Mouse (Mus musculus): Measurements from ENCODE around the gene Map3k20.

Gene Map3k20

DNA sequence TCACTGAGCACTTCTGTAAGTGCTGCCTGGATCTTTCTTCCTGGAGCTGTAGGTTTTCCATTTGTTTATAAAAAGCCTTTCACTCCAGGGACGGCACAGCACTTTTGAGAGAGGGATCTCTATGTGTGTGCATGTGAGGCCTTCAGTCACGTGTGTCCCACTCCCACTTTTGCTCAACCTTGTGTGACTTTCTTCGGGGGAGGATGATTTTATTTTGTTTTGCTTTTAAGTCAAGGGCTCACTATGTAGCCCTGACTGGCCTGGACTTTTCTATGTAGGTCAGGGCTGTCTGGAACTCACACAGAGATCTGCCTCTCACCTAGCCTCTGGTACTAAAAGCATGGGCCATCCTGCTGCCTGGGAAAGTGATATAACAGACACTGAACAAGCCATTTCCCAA lies 88.6 kb downstream of the Map3k20 start:
- in situ Hi-C loops (cut with MboI, MseI): no loop called here

DNA sequence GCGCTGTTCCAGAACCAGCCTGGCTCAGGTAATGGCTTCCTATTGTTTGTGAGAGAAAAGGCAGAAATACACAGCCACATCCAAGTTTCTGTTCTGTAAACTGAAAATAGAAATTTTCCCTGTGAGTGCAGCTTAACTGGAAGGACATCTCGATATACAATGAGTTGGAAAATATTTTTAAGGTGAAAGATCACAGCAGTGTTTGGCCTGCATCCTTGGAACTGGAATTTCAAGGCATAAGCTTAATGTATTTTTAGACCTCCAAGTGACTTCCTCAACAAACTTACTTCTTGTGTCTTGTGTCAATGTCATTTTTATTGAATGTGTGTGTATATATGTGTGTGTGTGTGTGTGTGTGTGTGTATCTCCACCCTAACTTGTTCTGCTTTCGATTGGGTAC lies 90.4 kb downstream of the Map3k20 start:
- in situ Hi-C loops (cut with MboI, MseI): loop anchor here in 1 of 2 experiments (5.0 kb wide), 1 partner anchor 49 kb away; no protein-coding TSS in a partner anchor

DNA sequence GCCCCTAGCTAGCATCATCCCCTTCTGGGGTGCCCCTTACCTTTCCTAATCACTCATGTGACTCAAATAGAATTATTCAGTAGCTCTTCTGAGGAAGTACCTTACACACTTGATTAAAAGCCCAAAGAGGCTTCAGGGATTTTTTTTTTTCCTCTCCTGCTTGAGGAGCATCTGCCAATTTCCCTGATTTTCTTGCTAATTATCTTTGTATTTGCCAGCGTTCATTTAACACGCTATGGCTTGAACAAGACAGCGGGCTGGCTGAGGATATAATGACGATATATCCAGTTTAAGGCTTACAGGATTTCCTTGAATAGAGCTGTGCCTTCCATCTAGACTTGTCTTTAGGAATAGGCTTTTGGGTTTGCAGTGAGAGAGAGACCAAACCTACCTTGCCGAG lies 91.5 kb downstream of the Map3k20 start:
- in situ Hi-C loops (cut with MboI, MseI): loop anchor here in 1 of 2 experiments (5.0 kb wide), 1 partner anchor 50 kb away; no protein-coding TSS in a partner anchor

DNA sequence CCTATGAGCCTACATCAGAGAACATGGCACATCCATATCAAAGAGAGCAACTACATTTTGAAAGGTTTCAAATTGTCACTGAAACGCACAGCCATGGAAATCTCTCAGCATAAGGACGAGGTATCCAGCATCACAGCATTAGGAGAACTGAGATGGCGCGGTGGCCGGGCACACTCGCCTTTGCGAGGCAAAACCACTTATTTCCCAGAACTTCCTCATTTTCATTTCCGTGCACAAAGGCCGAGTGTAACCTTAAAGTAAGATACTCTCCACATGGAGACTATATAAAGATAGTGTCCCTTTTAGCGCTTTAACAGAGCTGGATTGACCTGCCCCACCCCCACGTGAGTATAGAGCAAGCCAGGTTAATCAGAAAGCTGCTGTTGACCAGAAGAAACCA lies 94.0 kb downstream of the Map3k20 start:
- in situ Hi-C loops (cut with MboI, MseI): loop anchor here in 1 of 2 experiments (5.0 kb wide), 1 partner anchor 52 kb away; no protein-coding TSS in a partner anchor

DNA sequence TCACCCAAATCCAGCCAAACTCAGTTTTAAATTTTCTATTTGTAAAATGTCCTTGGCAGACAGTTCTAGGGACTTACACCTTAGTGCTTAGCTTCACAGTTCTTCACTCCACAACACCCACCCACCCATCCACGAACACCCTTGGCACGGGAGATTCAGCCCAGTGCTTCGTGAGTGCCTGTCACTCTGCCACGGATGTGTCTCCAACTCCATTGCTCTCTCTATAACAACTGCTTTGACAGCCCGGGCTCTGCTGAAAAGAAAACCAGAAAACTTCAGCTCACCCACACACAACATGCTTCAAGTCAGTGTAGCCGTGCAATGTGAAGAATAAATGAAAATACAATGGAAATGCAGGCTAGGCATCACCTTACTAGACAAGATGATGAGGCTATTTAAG lies 97.2 kb downstream of the Map3k20 start:
- in situ Hi-C loops (cut with MboI, MseI): no loop called here

DNA sequence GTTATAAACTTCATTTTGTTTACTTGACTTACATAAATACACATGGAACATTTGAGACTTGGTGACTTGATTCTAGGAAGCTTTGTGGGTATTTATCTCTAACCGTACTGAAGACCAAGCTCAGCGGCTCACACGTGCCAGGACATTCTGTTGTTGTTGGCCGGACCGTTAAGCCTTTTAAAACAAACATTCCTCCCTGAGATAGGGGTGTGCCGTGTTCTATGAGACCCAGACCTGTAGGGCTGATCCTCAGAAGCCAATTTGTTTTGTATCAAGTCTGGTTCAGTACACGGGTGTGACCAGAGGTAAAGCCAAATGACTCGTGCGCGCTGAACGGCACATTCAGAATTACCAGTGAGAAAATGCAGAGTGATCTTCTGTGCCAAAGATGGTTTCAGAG lies 97.9 kb downstream of the Map3k20 start:
- in situ Hi-C loops (cut with MboI, MseI): no loop called here

DNA sequence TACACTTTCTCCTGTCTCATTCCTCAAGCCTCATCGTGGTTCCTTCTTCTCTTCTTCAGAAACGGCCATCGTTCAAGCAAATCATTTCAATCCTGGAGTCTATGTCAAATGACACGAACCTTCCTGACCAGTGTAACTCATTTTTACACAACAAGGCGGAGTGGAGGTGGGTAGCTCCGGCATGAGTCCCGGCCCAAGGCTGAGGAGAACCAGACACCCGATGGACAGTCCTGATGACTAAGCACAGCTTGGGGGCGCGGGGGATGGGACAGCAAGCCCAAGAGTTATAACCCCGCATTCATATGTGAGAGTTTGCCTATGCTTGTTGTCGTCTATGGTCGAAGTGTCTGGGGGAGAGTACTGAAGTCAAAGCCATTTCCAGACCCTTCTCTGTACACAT lies 104.0 kb downstream of the Map3k20 start:
- in situ Hi-C loops (cut with MboI, MseI): no loop called here

DNA sequence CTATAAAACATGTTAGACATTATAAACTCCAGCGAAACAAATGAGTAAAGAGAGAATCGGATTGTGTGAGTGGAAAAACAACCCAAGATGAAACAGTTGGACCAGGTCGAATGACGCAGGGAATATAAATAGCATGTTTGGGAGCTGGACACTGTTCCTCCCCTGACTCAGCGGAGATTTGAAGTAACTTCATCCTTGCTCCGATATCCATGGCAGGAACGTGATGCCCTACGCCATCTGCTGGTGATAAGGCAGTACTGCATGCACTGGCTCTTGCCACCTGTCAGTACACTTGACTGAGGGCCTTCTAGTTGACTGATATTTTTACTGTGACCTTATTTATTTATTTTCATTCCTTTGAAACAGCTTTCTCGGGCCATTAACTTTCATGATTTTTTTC lies 104.5 kb downstream of the Map3k20 start:
- in situ Hi-C loops (cut with MboI, MseI): loop anchor here (5.0 kb wide), 2 partner anchors 103 to 148 kb away; partner anchors contain the start of gene Map3k20 (in 1 of the 2)

DNA sequence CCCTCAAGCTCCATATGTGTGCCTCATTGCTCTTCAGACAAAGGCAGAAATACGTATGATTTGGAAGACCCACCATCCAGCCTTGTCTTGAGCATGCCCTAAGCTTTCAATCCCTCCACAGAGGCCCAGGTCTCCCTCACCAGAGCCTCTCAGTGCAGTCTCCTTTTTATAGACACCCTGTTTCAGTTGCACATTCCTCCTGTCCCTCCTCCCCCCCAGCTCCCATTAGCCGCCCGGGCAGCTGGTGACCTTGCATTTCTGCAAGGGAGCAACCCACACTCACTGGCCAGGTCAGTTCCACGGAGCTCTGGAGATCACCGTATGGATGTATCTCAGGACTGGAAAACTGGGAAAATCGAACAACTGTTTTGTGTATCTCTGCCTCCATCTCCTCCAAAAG lies 105.0 kb downstream of the Map3k20 start:
- in situ Hi-C loops (cut with MboI, MseI): loop anchor here (5.0 kb wide), 2 partner anchors 103 to 148 kb away; partner anchors contain the start of gene Map3k20 (in 1 of the 2)

DNA sequence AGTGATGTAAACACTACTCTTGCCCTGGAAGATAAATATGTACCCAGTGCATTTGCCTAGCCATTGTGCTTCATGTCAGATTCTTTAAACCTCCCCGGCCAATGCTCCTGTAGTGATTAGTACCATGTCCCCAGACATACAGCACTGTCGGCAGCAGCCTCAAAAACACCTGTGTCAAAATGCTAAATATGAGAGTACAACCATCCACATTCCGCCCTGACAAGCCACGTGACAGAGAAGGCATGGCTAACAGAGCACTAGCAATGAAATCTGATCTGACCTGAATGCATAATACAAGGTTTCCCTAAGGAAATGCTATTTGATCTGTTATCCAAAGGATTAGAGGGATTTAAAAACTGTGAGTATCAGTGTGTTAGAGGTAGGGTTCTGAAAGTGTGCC lies 105.6 kb downstream of the Map3k20 start:
- in situ Hi-C loops (cut with MboI, MseI): loop anchor here (5.0 kb wide), 2 partner anchors 104 to 149 kb away; partner anchors contain the start of gene Map3k20 (in 1 of the 2)

DNA sequence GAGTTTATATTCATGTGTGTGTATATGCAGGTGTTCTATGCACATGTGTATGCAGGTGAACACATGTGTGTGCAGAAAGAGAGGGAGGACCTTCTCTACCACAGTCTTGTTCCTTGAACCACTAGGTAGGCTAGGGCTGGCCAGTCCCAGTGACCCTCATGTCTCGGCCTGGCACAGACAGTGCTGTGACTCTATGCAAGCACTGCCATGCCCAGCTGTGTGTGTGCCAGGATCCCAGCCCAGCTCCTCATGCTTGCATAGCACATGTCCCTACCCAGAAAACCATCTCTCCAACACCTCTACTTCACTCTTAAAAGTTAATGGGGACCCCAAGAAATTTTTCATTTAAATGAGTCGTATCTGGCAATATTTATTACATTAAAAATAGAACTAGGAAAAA lies 106.3 kb downstream of the Map3k20 start:
- in situ Hi-C loops (cut with MboI, MseI): loop anchor here (5.0 kb wide), 2 partner anchors 104 to 149 kb away; partner anchors contain the start of gene Map3k20 (in 1 of the 2)

DNA sequence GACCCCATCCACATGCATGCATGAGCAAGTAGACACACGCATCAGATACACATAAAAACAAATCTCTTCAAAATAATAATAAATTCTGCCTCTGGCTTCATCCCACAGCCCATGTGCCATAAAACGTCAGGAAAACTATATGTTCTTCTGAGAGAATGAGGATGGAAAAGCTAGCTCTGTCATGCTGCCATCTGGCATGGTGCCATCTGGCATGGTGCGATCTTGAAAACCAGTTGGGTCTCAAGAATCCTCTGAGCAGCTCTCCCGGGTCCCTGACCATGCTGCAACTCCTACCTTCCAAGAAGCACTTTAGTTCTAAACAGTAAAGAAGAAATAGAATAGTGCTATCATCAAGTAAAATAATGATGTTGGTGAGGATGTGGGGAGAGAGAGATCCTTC lies 106.9 kb downstream of the Map3k20 start:
- in situ Hi-C loops (cut with MboI, MseI): loop anchor here (5.0 kb wide), 2 partner anchors 105 to 150 kb away; partner anchors contain the start of gene Map3k20 (in 1 of the 2)

DNA sequence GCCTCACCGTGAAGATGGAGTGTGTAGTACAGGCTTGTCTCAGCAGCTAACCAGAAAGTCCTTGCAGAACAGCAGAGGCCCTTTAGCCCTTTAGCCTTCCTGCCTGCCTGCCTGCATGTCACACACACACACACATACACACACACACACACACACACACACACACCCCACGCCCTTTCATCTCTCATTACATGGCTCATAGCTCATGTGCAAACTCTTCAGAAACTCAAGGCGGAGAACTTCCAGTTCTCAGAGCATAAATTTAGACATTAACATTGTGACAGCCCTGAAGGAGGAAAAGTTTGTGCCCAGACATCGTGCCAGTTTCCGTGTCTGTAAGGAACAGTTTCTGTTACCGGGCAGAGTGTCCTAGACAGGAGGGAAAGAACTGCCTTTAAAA lies 111.5 kb downstream of the Map3k20 start:
- in situ Hi-C loops (cut with MboI, MseI): no loop called here

DNA sequence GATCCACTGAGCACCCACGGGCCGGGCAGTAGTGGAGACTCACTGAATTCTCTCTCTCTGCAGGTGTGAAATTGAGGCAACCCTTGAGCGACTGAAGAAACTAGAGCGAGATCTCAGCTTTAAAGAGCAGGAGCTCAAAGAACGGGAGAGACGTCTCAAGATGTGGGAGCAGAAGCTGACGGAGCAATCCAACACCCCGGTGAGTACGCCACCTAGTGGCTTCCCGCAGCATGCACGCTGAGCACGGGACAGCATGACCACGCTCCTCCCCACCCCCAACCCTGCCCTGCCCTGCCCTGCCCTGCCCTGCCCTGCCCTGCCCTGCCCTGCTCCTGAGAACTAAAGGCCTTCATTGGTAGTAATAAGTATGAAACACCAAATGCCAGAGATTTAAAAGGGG lies 112.8 kb downstream of the Map3k20 start:
- in situ Hi-C loops (cut with MboI, MseI): no loop called here

DNA sequence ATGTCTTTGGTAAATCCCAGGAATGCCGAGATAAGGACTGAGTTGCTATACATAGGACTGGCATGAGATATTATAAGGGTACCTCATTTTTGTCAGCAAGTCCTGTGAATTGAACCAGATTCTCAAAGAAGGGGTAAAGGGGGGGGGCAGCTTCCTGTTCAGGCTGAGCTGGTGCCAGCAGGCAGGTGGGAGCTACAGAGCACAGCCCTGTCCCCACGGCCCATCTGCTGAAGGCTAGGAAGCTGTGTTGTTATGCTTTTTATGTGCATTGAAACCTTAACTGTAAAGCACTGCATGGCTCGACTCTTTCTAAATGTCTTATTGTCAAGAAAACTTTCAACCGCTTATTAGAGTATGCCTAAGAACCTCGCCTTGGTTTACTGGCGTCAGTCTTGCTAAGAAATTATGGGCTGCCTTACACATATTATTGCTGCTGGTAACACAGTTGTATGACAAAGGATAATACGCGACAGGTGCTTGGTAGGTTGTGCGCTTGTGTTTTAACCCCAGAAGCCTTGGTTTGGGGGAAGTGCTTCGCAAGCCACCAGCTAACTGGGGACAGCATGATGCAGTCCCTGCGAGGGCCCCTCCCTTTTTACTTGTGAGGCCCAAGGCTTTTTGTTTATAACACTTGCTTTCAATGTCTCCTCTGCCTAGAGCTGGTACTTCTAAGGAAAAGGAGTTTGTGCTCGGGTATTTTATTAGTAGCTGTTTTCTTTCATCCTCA lies 114.2 kb downstream of the Map3k20 start:
- in situ Hi-C loops (cut with MboI, MseI): no loop called here

DNA sequence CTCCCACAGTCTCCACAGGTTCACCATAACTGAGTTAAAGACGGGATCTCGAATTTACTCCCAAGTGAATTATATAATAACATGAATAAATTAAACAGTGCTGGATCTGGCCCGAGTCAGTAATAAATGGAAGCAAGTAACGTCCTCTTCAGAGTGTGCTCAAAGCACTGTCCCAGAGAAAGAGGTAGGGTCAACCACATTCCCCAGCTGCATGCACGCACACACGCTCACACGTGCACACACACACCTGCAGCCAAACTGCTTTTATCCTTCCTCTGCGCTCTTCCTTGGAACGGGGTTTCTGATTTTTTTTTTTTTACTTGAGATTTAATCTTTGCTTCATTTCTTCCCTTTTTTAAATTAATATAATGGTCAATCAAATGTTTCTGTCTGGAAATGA lies 115.9 kb downstream of the Map3k20 start:
- in situ Hi-C loops (cut with MboI, MseI): no loop called here

DNA sequence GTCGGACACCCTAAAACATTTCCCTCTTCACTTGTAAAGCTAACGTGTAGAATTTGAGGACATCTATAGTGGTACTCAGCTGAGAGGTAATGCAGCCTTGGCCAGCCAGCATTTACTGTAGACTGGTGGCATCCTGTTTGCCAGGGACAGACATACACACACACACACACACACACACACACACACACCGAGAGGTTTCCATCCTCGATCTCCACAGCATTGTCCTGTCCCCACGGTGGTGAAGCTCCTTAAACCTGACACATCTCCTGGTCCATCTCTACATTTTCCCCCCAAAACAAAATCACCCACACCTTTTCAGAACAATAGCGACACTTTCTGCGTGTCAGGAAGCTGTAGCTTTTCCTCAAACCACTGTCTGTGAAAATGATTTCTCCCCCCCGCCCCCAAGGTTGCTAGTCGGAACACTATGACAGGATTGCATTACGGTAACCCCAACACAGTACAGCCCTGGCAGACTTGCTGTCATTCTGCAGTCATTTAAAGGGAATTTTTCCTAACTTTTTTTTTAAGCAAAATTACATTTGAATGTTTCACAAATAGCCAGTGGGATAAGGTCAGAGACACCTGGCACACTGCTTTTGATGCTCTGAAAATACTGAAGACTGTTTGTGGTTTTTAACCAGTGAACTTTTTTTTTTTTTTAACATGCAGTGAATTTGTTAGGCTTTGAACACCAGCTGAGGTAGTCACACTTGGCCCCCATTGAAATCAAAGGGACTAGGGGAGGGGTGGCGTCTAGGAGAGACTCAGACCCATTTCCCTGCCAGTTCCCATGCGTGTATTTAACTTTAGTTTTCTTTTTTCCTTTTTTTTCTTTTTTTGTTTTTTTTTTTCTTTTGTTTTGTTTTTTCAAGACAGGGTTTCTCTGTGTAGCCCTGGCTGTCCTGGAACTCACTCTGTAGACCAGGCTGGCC lies 120.5 kb downstream of the Map3k20 start:
- in situ Hi-C loops (cut with MboI, MseI): no loop called here

DNA sequence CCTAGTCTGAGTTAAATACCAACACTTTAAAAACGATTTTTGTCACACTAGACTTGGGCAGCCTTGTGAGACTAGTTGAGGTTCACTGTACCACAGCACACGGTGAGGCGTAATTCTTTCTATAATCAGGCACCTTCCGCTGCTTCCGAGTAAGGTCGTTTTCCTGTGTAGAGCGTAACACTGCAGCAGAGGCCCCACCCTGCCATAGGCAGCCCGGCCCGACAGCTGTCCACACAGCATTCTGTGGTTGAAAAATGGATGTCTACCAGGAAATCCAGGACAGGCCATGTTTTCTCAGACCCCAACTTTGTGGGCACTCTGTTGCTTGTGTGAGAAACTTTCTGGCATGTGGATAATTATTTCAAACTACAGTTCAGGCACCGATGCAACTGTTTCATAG lies 121.3 kb downstream of the Map3k20 start:
- in situ Hi-C loops (cut with MboI, MseI): no loop called here

DNA sequence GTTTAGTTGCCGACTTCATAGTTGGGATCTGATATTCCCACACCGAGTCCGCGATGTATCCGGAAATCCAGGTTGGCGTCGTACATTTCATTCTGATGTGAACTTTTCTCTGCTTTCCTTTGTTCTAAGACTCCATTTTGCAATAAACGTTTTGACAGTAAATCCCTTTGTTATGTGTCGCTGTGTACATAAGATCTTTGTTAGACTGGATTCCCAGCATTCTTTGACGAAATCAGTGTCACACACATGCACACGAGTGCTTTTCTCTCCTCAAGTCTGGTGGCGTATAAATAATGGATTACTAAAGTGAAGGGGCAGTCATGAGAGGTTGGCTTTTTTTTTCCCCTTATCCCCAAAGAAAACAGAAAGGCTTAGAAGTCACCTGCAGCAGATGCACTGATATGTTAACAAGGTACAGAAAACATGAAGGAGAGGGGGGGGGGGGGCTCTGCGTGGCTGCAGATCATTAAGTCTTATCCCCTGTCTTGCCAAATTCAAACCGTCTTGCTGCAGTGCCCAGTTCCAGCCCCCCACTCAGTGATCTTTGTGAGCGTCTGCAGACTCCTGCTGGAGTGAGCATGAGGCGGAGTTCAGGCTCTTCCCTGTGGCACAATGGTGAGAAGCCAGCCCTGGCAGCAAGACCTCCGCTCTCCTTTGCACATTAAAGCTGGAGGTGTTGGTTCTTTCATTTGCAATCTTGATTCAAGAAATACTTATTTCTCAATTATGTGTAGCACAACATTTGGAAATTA lies 122.1 kb downstream of the Map3k20 start:
- in situ Hi-C loops (cut with MboI, MseI): no loop called here

DNA sequence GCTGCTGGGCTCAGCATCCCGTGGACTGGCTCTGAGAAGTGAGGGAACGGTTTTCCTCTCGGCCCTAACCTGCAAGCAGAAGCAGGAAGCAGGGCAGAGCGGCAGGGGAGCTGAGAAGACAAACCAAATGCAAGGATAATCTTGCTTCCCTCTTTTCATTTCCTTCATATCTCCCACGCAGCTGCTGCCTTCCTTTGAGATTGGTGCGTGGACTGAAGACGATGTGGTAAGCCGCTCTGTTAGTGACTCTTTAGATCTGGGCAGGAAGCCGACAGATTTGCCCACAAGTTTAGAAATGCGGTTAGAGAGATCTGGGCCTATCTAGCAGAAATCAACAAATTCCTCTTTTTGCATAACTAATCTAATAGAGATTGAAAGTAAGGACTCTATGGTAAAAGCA lies 124.5 kb downstream of the Map3k20 start:
- in situ Hi-C loops (cut with MboI, MseI): no loop called here

DNA sequence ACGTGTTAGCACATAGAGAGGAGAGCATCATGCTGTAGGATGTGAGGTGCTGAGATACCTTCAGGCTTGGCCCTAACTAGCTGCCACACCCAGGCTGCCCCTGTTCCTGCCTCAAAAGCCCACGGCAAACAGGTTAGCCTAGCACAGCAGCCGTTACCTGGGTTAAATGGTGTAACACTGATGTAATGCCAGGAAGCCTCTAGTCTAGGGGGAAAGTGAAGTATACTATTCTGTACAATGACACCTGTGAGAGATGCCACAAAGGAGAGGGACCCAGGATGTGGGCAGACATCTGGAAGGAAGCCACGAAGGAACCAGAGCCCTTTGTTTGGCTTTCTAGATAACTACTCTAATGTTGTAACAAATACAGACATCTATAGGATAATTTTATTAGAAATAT lies 126.8 kb downstream of the Map3k20 start:
- in situ Hi-C loops (cut with MboI, MseI): no loop called here
